Mouse (Mus musculus) common myeloid progenitor, adult 5-6 weeks (primary cell): ENCODE data around the gene Tnfaip2. TPM values are rescaled to one million over a fixed set of nuclear protein-coding genes. Genes with fewer than 3 reads are reported as not detected.

Experiments used
- ATAC-seq: replicated peaks from 2 replicates; pipeline ENCODE4 v1.8.0; 2016; ENCODE audit warnings: low read depth, mild to moderate bottlenecking, moderate TSS enrichment, inconsistent platforms; ENCODE audit not compliant: poor library complexity, severe bottlenecking
- total RNA-seq: library from RNA; stranded (forward); fragments of 200-1000, 187-1606 nt; gene quantifications from 2 replicates; pipeline ENCODE4 v1.2.3, GENCODE M21; 2017

The Tnfaip2 gene
- total RNA-seq, 1 experiment from 2014 or later, result 60.2 TPM

GRCm38 (mm10) chr12:111471119-111471518 lies 28.9 kb downstream of the Tnfaip2 start:
- ATAC-seq, result no peak

- ATAC-seq, result no peak
These were observed 29.5 kb downstream of the Tnfaip2 start for GRCm38 (mm10) chr12:111471721-111472120.

GRCm38 (mm10) chr12:111472886-111473285 lies 30.6 kb downstream of the Tnfaip2 start:
- ATAC-seq, result no peak

- no peak for ATAC-seq
These were observed 32.1 kb downstream of the Tnfaip2 start for GRCm38 (mm10) chr12:111474384-111474783.

- no peak for ATAC-seq
These were observed 32.8 kb downstream of the Tnfaip2 start for GRCm38 (mm10) chr12:111474893-111475643.

GRCm38 (mm10) chr12:111478924-111479323 lies 36.7 kb downstream of the Tnfaip2 start:
- ATAC-seq, result no peak

GRCm38 (mm10) chr12:111479917-111480316 lies 37.6 kb downstream of the Tnfaip2 start:
- peak; percentile 72 for ATAC-seq

- ATAC-seq, result no peak
These were observed 42.9 kb downstream of the Tnfaip2 start for GRCm38 (mm10) chr12:111485046-111485651.

- ATAC-seq, result no peak
These were observed 43.5 kb downstream of the Tnfaip2 start, which contains the start of gene Gm266 for GRCm38 (mm10) chr12:111485652-111486306. Gene Gm266 (minus strand): TSS chr12:111485823.

- no peak for ATAC-seq
These were observed 44.2 kb downstream of the Tnfaip2 start for GRCm38 (mm10) chr12:111486455-111486854.

GRCm38 (mm10) chr12:111489261-111489865 lies 47.1 kb downstream of the Tnfaip2 start:
- no peak for ATAC-seq

- no peak for ATAC-seq
These were observed 52.7 kb downstream of the Tnfaip2 start for GRCm38 (mm10) chr12:111494931-111495330.

GRCm38 (mm10) chr12:111497076-111497475 lies 54.8 kb downstream of the Tnfaip2 start:
- no peak for ATAC-seq

- ATAC-seq, result no peak
These were observed 57.3 kb downstream of the Tnfaip2 start for GRCm38 (mm10) chr12:111499617-111500016.

- ATAC-seq, result no peak
These were observed 58.5 kb downstream of the Tnfaip2 start for GRCm38 (mm10) chr12:111500725-111501124.

- no peak for ATAC-seq
These were observed 60.8 kb downstream of the Tnfaip2 start for GRCm38 (mm10) chr12:111503063-111503567.

- no peak for ATAC-seq
These were observed 61.3 kb downstream of the Tnfaip2 start for GRCm38 (mm10) chr12:111503571-111503970.
